Mouse (Mus musculus): Measurements from ENCODE around the gene Dync2li1. TPM values are rescaled to one million over a fixed set of nuclear protein-coding genes. Genes with fewer than 3 reads are reported as not detected.

Gene Dync2li1
- total and polyA plus RNA-seq, 3 experiments = 0.08 TPM; not detected in 2

- Histone ChIP-seq H3K79me2 (ENCODE audit: control insufficient read depth, insufficient read depth, low read length, poor library complexity) (no peaks in the 10 kb centered on the region), H3K9me3 (replicated peaks; ENCODE audit: insufficient read depth, low read length) (no peaks in the 10 kb centered on the region), H3K27me3 (ENCODE audit: control insufficient read depth in 1 of 2, insufficient read depth in 2 of 2, low read length in 2 of 2) (peaks cover 0 to 9% of the 10 kb centered on the region in 2 experiments; a peak in 3 of 4 replicates), H3K4me1 (ENCODE audit: control insufficient read depth in 1 of 2, insufficient read depth in 2 of 2, low read length in 2 of 2) (no peaks in the 10 kb centered on the region), H3K36me3 (ENCODE audit: control insufficient read depth in 1 of 2, insufficient read depth in 2 of 2, low read length in 2 of 2) (no peaks in the 10 kb centered on the region), H3K4me3 (ENCODE audit: control insufficient read depth in 1 of 2, insufficient read depth in 1 of 2, low read depth in 2 of 2, low read length in 2 of 2) (no peak overlapping the region), H3K9ac (ENCODE audit: control insufficient read depth, low read depth, low read length, poor library complexity, severe bottlenecking) (no peak overlapping the region), H3K27ac (ENCODE audit: control insufficient read depth, low read depth, low read length) (no peak overlapping the region)
- TF ChIP-seq USF1 (IDR thresholded peaks at IDR 0.05; ENCODE audit: low read depth, low read length) (no peak), GATA1 (IDR thresholded peaks at IDR 0.05; ENCODE audit: low read depth, low read length) (no peak), USF2 (IDR thresholded peaks at IDR 0.05; ENCODE audit: borderline replicate concordance in 1 of 2, insufficient read depth in 1 of 2, low read depth in 1 of 2, low read length in 2 of 2) (no peak), ZMIZ1 (IDR thresholded peaks at IDR 0.05; ENCODE audit: low read depth, low read length) (no peak), ZKSCAN1 (IDR thresholded peaks at IDR 0.05; ENCODE audit: low read depth, low read length) (no peak), BHLHE40 (IDR thresholded peaks at IDR 0.05; ENCODE audit: borderline replicate concordance, low read depth, low read length) (no peak), MAX (IDR thresholded peaks at IDR 0.05; ENCODE audit: low read length) (no peak), NRF1 (IDR thresholded peaks at IDR 0.05; ENCODE audit: insufficient read depth, low read depth, low read length, poor library complexity, severe bottlenecking) (no peak)
- DNase-seq (ENCODE audit: low read depth, low spot score) = no peak
Observed at GRCm38 (mm10) chr17:84584107-84584506, 42.2 kb upstream of the Dync2li1 start.

- no peak overlapping the region for H3K4me3 ChIP-seq (ENCODE audit: control insufficient read depth in 1 of 2, insufficient read depth in 1 of 2, low read depth in 2 of 2, low read length in 2 of 2)
- no peak overlapping the region for H3K9ac ChIP-seq (ENCODE audit: control insufficient read depth, low read depth, low read length, poor library complexity, severe bottlenecking)
- TF ChIP-seq RCOR1 (IDR thresholded peaks at IDR 0.05; ENCODE audit: low read depth, low read length) = no peak
- TF ChIP-seq MYB (IDR thresholded peaks at IDR 0.05; ENCODE audit: low read depth, low read length) = no peak
- no peak for TF ChIP-seq ETS1 (IDR thresholded peaks at IDR 0.05; ENCODE audit: low read depth, low read length)
- TF ChIP-seq CTCF (IDR thresholded peaks at IDR 0.05 in 2 of 3, conservative IDR thresholded peaks at IDR 0.05 in 1 of 3; ENCODE audit: control insufficient read depth in 1 of 3, insufficient read depth in 1 of 3, low read depth in 2 of 3, low read length in 3 of 3, poor library complexity in 1 of 3, severe bottlenecking in 1 of 3) = no peak
- TF ChIP-seq EP300 (IDR thresholded peaks at IDR 0.05; ENCODE audit: low read depth in 1 of 2, low read length in 2 of 2) = no peak
- TF ChIP-seq ZKSCAN1 (IDR thresholded peaks at IDR 0.05; ENCODE audit: low read depth, low read length) = no peak
- no peak for TF ChIP-seq E2F4 (IDR thresholded peaks at IDR 0.05; ENCODE audit: borderline replicate concordance, low read depth, low read length)
- TF ChIP-seq SMC3 (IDR thresholded peaks at IDR 0.05; ENCODE audit: low read depth, low read length) = no peak
- no peak for TF ChIP-seq ELF1 (IDR thresholded peaks at IDR 0.05; ENCODE audit: low read depth, low read length)
- TF ChIP-seq POLR2AphosphoS2 (IDR thresholded peaks at IDR 0.05; ENCODE audit: low read length) = no peak
- no peak for TF ChIP-seq HCFC1 (IDR thresholded peaks at IDR 0.05; ENCODE audit: low read depth, low read length)
- no peak for TF ChIP-seq MAZ (IDR thresholded peaks at IDR 0.05; ENCODE audit: low read depth, low read length)
- TF ChIP-seq GATA1 (IDR thresholded peaks at IDR 0.05; ENCODE audit: low read depth, low read length) = no peak
- no peak for TF ChIP-seq TAL1 (IDR thresholded peaks at IDR 0.05; ENCODE audit: low read length)
- no peak for TF ChIP-seq UBTF (IDR thresholded peaks at IDR 0.05; ENCODE audit: borderline replicate concordance, insufficient read depth, low read depth, low read length)
- TF ChIP-seq ZNF384 (IDR thresholded peaks at IDR 0.05; ENCODE audit: low read depth, low read length) = no peak
- H3K9me3 ChIP-seq (replicated peaks; ENCODE audit: insufficient read depth, low read length) = no peaks in the 10 kb centered on the region
- H3K27ac ChIP-seq (ENCODE audit: control insufficient read depth, low read depth, low read length) = no peak overlapping the region
- H3K79me2 ChIP-seq (ENCODE audit: control insufficient read depth, insufficient read depth, low read length, poor library complexity) = no peaks in the 10 kb centered on the region
- no peaks in the 10 kb centered on the region for H3K4me1 ChIP-seq (ENCODE audit: control insufficient read depth in 1 of 2, insufficient read depth in 2 of 2, low read length in 2 of 2)
- DNase-seq (ENCODE audit: low read depth, low spot score) = no peak
- H3K36me3 ChIP-seq (ENCODE audit: control insufficient read depth in 1 of 2, insufficient read depth in 2 of 2, low read length in 2 of 2) = no peaks in the 10 kb centered on the region
- peaks cover 0 to 9% of the 10 kb centered on the region in 2 experiments; a peak in 3 of 4 replicates for H3K27me3 ChIP-seq (ENCODE audit: control insufficient read depth in 1 of 2, insufficient read depth in 2 of 2, low read length in 2 of 2)
Observed at GRCm38 (mm10) chr17:84585104-84585503, 41.2 kb upstream of the Dync2li1 start.

Data from MEL (cell line).